Mouse (Mus musculus): ENCODE results near the gene Fus. TPM values are rescaled to one million over a fixed set of nuclear protein-coding genes. Genes with fewer than 3 reads are reported as not detected.
"Not testable (repeated sequence)": the region's sequence is repeated elsewhere in the genome, so short reads cannot be mapped to it uniquely, and the experiment has no call there.

Fus gene
- polyA plus RNA-seq, 1 experiment from 2014 or later: 286 TPM

- peak; percentile 70 for DNase-seq (ENCODE audit: low spot score)
These were observed 37.5 kb downstream of the Fus start for GRCm38 (mm10) chr7:128004487-128005362.

GRCm38 (mm10) chr7:128006193-128006592 is 38.9 kb downstream of the Fus start:
- no peak for DNase-seq (ENCODE audit: low spot score)

- no peak for DNase-seq (ENCODE audit: low spot score)
These were observed 42.6 kb downstream of the Fus start for GRCm38 (mm10) chr7:128009715-128010340.

GRCm38 (mm10) chr7:128012136-128012780 is 45.0 kb downstream of the Fus start:
- peak; percentile 85 for DNase-seq (ENCODE audit: low spot score)

- peak; percentile 54 for DNase-seq (ENCODE audit: low spot score)
These were observed 45.9 kb downstream of the Fus start for GRCm38 (mm10) chr7:128013116-128013515.

- DNase-seq (ENCODE audit: low spot score): not testable (repeated sequence)
These were observed 48.9 kb downstream of the Fus start for GRCm38 (mm10) chr7:128016134-128016533.

GRCm38 (mm10) chr7:128016650-128017049 is 49.4 kb downstream of the Fus start:
- DNase-seq (ENCODE audit: low spot score): no peak

GRCm38 (mm10) chr7:128018275-128018674 is 51.0 kb downstream of the Fus start:
- no peak for DNase-seq (ENCODE audit: low spot score)

GRCm38 (mm10) chr7:128019187-128019586 is 51.9 kb downstream of the Fus start:
- no peak for DNase-seq (ENCODE audit: low spot score)

- peak; percentile 56 for DNase-seq (ENCODE audit: low spot score)
These were observed 55.7 kb downstream of the Fus start for GRCm38 (mm10) chr7:128022974-128023373.

GRCm38 (mm10) chr7:128023565-128023964 is 56.3 kb downstream of the Fus start:
- DNase-seq (ENCODE audit: low spot score): no peak

- DNase-seq (ENCODE audit: low spot score): no peak
These were observed 57.1 kb downstream of the Fus start for GRCm38 (mm10) chr7:128024364-128024763.

- DNase-seq (ENCODE audit: low spot score): no peak
These were observed 57.7 kb downstream of the Fus start for GRCm38 (mm10) chr7:128024932-128025331.

GRCm38 (mm10) chr7:128025381-128025780 is 58.1 kb downstream of the Fus start:
- no peak for DNase-seq (ENCODE audit: low spot score)

GRCm38 (mm10) chr7:128031403-128031976 is 64.2 kb downstream of the Fus start:
- peak; percentile 9 for DNase-seq (ENCODE audit: low spot score)

- DNase-seq (ENCODE audit: low spot score): no peak
These were observed 65.2 kb downstream of the Fus start for GRCm38 (mm10) chr7:128032290-128032988.

GRCm38 (mm10) chr7:128032989-128033293 is 65.7 kb downstream of the Fus start:
- no peak for DNase-seq (ENCODE audit: low spot score)

- no peak for DNase-seq (ENCODE audit: low spot score)
These were observed 66.4 kb downstream of the Fus start for GRCm38 (mm10) chr7:128033616-128034015.

Data from thymus, postnatal 0 days (tissue).